8 mouse cellular contexts compared by ENCODE assay signal in genomic region chr14:120911388-120911901, GRCm38 (mm10). TPM values are rescaled to one million over a fixed set of nuclear protein-coding genes. Genes with fewer than 3 reads are reported as not detected.
DNase-seq lines count a peak whose midpoint lies in the region; ATAC-seq lines count a peak whose summit lies in the region.

No protein-coding gene starts in this region.

- WGBS in heart, embryonic 14.5 days, result 0% methylated on average over 42 of the region's 63 CpGs

- peak overlapping the region; percentile 83 to 97 for H3K4me3 ChIP-seq in heart, embryonic 14.5 days (ENCODE audit: control insufficient read depth in 1 of 2, insufficient read depth in 1 of 2, low read depth in 1 of 2, low read length in 2 of 2)

- peak overlapping the region; percentile 94 for H3K9ac ChIP-seq in heart, embryonic 14.5 days (ENCODE audit: low read length)

- peak overlapping the region; percentile 93 for H3K4me2 ChIP-seq in heart, embryonic 14.5 days (ENCODE audit: low read length)

- no peaks in the 10 kb centered on the region for H3K27me3 ChIP-seq in heart, embryonic 14.5 days (ENCODE audit: control insufficient read depth, insufficient read depth, low read length)

- peak; percentile 51 for DNase-seq in CD4-positive helper T cell, adult 2 months (ENCODE audit: low read depth, low spot score)
- DNase-seq in adrenal gland, adult 8-10 months, result peak; percentile 18
- DNase-seq in embryo, embryonic 9.5 days (ENCODE audit: extremely low spot score), result peak; percentile 66
- peak; percentile 28 to 56 for DNase-seq in kidney, postnatal 36 days
- peak; percentile 28 for DNase-seq in lung, postnatal 14 days
- DNase-seq in ovary, postnatal 14 days (ENCODE audit: low spot score), result peak; percentile 6
- DNase-seq in thymus, postnatal 14 days, result peak; percentile 61

- no peaks in the 10 kb centered on the region for H3K36me3 ChIP-seq in heart, embryonic 14.5 days (ENCODE audit: control insufficient read depth, insufficient read depth, low read length)

- H3K4me1 ChIP-seq in heart, embryonic 14.5 days (ENCODE audit: control insufficient read depth in 2 of 2, insufficient read depth in 2 of 2, low read length in 2 of 2), result peaks cover 2 to 12% of the 10 kb centered on the region in 2 experiments; a peak in 3 of 4 replicates

- H3K27ac ChIP-seq in heart, embryonic 14.5 days (replicated peaks in 1 of 2; ENCODE audit: control insufficient read depth in 1 of 2, insufficient read depth in 1 of 2, low read depth in 2 of 2, low read length in 2 of 2), result peak overlapping the region; percentile 92 to 94

- peak; percentile 44 for ATAC-seq in heart, embryonic 14.5 days (ENCODE audit: insufficient number of reproducible peaks, insufficient read depth, low FRiP score, low read depth)

- no peaks in the 10 kb centered on the region for H3K9me3 ChIP-seq in heart, embryonic 14.5 days (ENCODE audit: control insufficient read depth, low read length)

RNA-seq across cellular contexts. Expression of gene Ipo5, which starts 0.4 kb away (rescaled TPM):
- 10 to 100 TPM; 73.4 to 85.3 (median 75.3) TPM for total RNA-seq in adrenal gland, adult 8-10 months (2022)
- polyA plus RNA-seq in heart, embryonic 14.5 days (2014; fragmentation: Nextera tagmentation; extraction: Ambion mirVana), result 82.2 and 83.9 TPM in 2 replicates

Comparison
In these comparisons a context has a peak if more than half of its experiments do, and no peak if none do; other contexts are left out.
1. Peak in every context shown above with its lines: DNase-seq, ATAC-seq, H3K4me3 ChIP-seq and H3K27ac ChIP-seq.
2. DNase-seq: peak in every context shown above with its lines; median percentile 66 in embryo, embryonic 9.5 days; 61 in thymus, postnatal 14 days; 51 in CD4-positive helper T cell, adult 2 months; 42 in kidney, postnatal 36 days; 28 in lung, postnatal 14 days; 18 in adrenal gland, adult 8-10 months; 6 in ovary, postnatal 14 days.